Mouse (Mus musculus) liver, embryonic 11.5 days (tissue): Measurements from ENCODE around the gene Gm6525. TPM values are rescaled to one million over a fixed set of nuclear protein-coding genes. Genes with fewer than 3 reads are reported as not detected.

Experiments used
- ATAC-seq: fragments of 200-750 bp; cut with Nextera tagmentation; replicated peaks from 2 replicates; pipeline ENCODE4 v1.8.0; 2017; ENCODE audit warnings: moderate number of reproducible peaks, mild to moderate bottlenecking, moderate TSS enrichment, moderate library complexity; ENCODE audit not compliant: low FRiP score
- DNase-seq: peaks from one replicate; pipeline ENCODE4 v3.0.0-alpha.2; 2017; ENCODE audit warnings: low spot score
- H3K27ac ChIP-seq: fragments of 300-500 bp; sonication (generic); 2 replicates; pipeline ENCODE4 v1.5.1; 2014; ENCODE audit warnings: mild to moderate bottlenecking, low read depth, low read length, control low read depth
- H3K27me3 ChIP-seq: fragments of 300-500 bp; sonication (generic); replicated peaks from 2 replicates; pipeline ENCODE4 v1.6.1; 2014; ENCODE audit warnings: low read length, mixed read lengths; ENCODE audit not compliant: control insufficient read depth, insufficient read depth
- H3K36me3 ChIP-seq: fragments of 300-500 bp; sonication (generic); 2 replicates; pipeline ENCODE4 v1.6.1; 2014; ENCODE audit warnings: mild to moderate bottlenecking, low read length, moderate library complexity, mixed read lengths; ENCODE audit not compliant: control insufficient read depth, insufficient read depth
- H3K4me1 ChIP-seq: fragments of 300-500 bp; sonication (generic); replicated peaks from 2 replicates; pipeline ENCODE4 v1.6.1; 2014; ENCODE audit warnings: low read length, mixed read lengths; ENCODE audit not compliant: control insufficient read depth, insufficient read depth
- H3K4me2 ChIP-seq: fragments of 300-500 bp; sonication (generic); 2 replicates; pipeline ENCODE4 v1.6.1; 2014; ENCODE audit warnings: mild to moderate bottlenecking, control low read depth, moderate library complexity
- H3K4me3 ChIP-seq: fragments of 300-500 bp; sonication (generic); 2 replicates; pipeline ENCODE4 v1.5.1; 2014; ENCODE audit warnings: low read depth, low read length, control low read depth
- H3K9ac ChIP-seq: fragments of 300-500 bp; sonication (generic); 2 replicates; pipeline ENCODE4 v1.6.1; 2014; ENCODE audit warnings: low read depth, low read length, control low read depth
- H3K9me3 ChIP-seq: fragments of 300-500 bp; sonication (generic); 2 replicates; pipeline ENCODE4 v1.6.1; 2016; ENCODE audit warnings: low read length, inconsistent platforms, mixed read lengths; ENCODE audit not compliant: control insufficient read depth
- WGBS: fragments of 180-500 bp; shearing (Covaris S2); extraction: QIAGEN DNeasy Blood & Tissue Kit; methylation state at CpG from one replicate; pipeline ENCODE4 v1.1.7; 2014; 5-methylcytosine and 5-hydroxymethylcytosine counted together
- polyA plus RNA-seq: library from polyadenylated mRNA; unstranded; fragments of >200 nt; fragmentation: Nextera tagmentation; extraction: Ambion mirVana; gene quantifications from 2 replicates; pipeline ENCODE4 v1.2.1, GENCODE M21; 2014

Gene Gm6525
- polyA plus RNA-seq, result 0.27 and 0.48 TPM in 2 replicates

GRCm38 (mm10) chr3:84173581-84174154 lies at the start of gene Gm6525:
TSS of gene Gm6525 (plus strand) at chr3:84174104.
- H3K9ac ChIP-seq, result no peak within 1 kb of the TSS
- no peak within 1 kb of the TSS for H3K4me2 ChIP-seq
- WGBS, result 81% methylated on average over 11 of the region's 11 CpGs
- no peak within 1 kb of the TSS for H3K4me3 ChIP-seq
- H3K4me1 ChIP-seq, result no peaks in the 10 kb centered on the region
- no peaks in the 10 kb centered on the region for H3K36me3 ChIP-seq
- no peaks in the 10 kb centered on the region for H3K9me3 ChIP-seq
- DNase-seq (no peak), ATAC-seq (no peak)
- no peaks in the 10 kb centered on the region for H3K27me3 ChIP-seq
- no peak within 1 kb of the TSS for H3K27ac ChIP-seq

DNA sequence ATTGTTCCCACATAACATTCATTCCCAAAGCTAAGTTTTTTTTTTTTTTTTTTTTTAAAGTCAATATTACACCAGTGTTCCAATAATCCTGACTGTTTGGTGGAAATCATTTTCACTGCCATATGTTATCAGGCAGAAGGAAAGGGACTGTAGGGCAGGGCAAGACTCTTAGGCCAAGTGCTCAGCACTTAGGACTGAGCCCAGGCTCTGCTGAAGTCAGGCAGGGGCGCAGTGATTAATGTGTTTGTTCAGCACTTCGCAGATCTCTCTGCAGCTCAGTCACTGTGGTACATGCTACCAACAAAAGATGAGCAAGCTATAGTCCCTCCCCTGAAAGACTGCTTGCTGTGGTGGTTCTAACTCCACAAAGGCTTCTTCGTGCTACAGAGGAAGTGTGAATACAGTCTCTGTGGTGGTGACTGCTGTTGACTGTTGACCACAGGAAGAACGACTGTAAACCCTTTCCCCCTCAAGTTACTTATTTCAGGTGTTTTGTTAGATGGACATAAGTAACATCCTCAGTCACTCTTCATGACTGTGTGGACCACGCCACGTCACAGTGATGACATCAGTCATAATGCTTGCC lies 48.1 kb upstream of the Gm6525 start:
- WGBS, result 50% methylated on average over 6 of the region's 6 CpGs
- H3K27ac ChIP-seq, result no peak overlapping the region

DNA sequence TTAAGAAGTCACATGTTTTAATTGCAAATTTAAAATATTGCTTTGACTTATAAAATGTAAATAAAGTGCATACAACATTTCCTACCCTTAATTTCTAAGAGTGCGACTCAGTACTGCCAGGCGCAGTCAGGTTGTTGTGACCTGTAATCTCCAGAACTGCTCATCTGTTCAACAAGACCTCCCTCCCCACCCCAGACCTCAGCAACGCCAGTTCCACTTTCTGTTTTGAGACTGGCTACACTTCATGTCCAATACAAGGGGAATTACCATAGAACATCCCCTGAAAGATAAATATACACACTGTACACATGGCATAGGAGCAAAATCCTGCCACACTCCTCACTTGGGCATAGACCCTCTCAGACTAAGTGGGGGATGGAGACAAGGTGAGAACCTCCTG lies 47.2 kb upstream of the Gm6525 start:
- Histone ChIP-seq H3K4me1 (no peaks in the 10 kb centered on the region), H3K27me3 (no peaks in the 10 kb centered on the region), H3K4me3 (no peak overlapping the region), H3K27ac (no peak overlapping the region), H3K36me3 (no peaks in the 10 kb centered on the region), H3K9ac (no peak overlapping the region), H3K9me3 (no peaks in the 10 kb centered on the region), H3K4me2 (no peak overlapping the region)
- DNase-seq (no peak), ATAC-seq (no peak)
- 78% methylated on average over 3 of the region's 3 CpGs for WGBS

More for the DNA sequence above, 48.1 kb upstream of the Gm6525 start:
- no peak for ATAC-seq
- no peak overlapping the region for H3K4me3 ChIP-seq
- DNase-seq, result no peak
- H3K9me3 ChIP-seq, result no peaks in the 10 kb centered on the region
- no peaks in the 10 kb centered on the region for H3K36me3 ChIP-seq
- H3K4me2 ChIP-seq, result no peak overlapping the region
- no peaks in the 10 kb centered on the region for H3K4me1 ChIP-seq
- no peak overlapping the region for H3K9ac ChIP-seq
- no peaks in the 10 kb centered on the region for H3K27me3 ChIP-seq

DNA sequence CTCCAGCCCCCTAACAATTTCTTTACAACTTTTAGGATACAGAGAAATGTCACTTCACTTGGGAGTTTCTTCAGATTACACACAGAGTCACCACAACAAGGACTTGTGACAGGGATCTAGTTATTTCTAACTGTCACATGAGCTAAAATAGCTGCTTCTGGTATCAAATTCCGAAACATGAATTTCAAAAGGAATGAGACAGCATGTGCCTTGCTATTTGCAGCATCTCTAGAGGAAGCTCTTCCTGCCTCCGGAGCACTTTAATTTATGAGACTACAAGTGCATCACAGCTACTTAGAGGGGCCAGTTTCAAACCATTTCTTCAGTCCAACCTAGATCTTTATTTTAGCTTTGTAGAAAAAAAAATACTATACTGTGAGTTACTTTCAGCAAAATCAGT lies 46.5 kb upstream of the Gm6525 start:
- Histone ChIP-seq H3K4me1 (no peaks in the 10 kb centered on the region), H3K9me3 (no peaks in the 10 kb centered on the region), H3K27me3 (no peaks in the 10 kb centered on the region), H3K36me3 (no peaks in the 10 kb centered on the region), H3K27ac (no peak overlapping the region), H3K4me3 (no peak overlapping the region), H3K4me2 (no peak overlapping the region), H3K9ac (no peak overlapping the region)
- WGBS, result 84% methylated on average over 2 of the region's 2 CpGs
- DNase-seq (no peak), ATAC-seq (no peak)

- 61% methylated on average over 11 of the region's 11 CpGs for WGBS
- Histone ChIP-seq H3K4me1 (no peaks in the 10 kb centered on the region), H3K9me3 (no peaks in the 10 kb centered on the region), H3K27me3 (no peaks in the 10 kb centered on the region), H3K9ac (no peak overlapping the region), H3K36me3 (no peaks in the 10 kb centered on the region), H3K4me2 (no peak overlapping the region), H3K4me3 (no peak overlapping the region), H3K27ac (no peak overlapping the region)
- DNase-seq, result no peak
- ATAC-seq, result no peak
These were observed 44.7 kb upstream of the Gm6525 start for GRCm38 (mm10) chr3:84128871-84129870.

DNA sequence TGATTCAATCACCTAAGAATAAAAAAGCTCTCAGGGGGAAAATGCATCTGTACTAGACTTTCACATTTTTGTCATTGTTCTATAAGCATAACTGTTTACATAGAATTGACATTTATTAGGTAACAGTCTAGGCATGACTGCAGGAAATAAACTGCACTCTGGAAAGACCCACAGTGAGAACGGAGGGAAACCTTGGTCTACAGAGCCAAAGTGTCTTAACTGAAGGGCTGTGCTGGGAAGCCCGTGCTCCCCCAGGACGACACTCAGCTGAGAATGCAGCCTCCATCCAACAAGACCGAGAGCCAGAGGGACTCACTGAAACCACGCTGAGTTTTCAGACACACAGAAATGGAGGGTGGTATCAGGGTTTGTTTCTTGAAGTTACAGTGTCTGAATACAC lies 43.1 kb upstream of the Gm6525 start:
- Histone ChIP-seq H3K27me3 (no peaks in the 10 kb centered on the region), H3K4me3 (no peak overlapping the region), H3K9me3 (no peaks in the 10 kb centered on the region), H3K36me3 (no peaks in the 10 kb centered on the region), H3K27ac (no peak overlapping the region), H3K9ac (no peak overlapping the region), H3K4me2 (no peak overlapping the region), H3K4me1 (peaks cover 4% of the 10 kb centered on the region)
- DNase-seq (no peak), ATAC-seq (no peak)
- 77% methylated on average over 5 of the region's 5 CpGs for WGBS

DNA sequence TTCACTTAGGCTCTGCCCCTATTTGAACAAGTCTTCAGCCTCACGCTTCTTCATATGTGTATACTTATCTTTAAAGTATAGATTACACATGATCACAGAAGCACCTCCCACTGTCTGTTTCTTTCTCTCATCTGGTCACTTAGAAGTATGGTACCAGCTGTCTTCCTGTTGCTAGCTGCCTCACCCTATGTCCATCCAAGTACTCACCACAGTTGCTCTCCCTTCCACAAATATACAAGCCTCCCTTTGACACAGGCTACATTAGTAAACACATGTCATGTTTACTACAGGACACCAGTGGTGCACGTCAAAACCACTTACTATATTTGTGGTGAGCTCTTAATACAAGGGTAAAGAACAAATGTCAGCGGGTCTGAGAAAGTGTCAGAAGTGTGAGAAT lies 42.5 kb upstream of the Gm6525 start:
- Histone ChIP-seq H3K4me2 (no peak overlapping the region), H3K27ac (no peak overlapping the region), H3K4me3 (no peak overlapping the region), H3K9me3 (no peaks in the 10 kb centered on the region), H3K4me1 (peaks cover 5% of the 10 kb centered on the region), H3K9ac (no peak overlapping the region), H3K27me3 (no peaks in the 10 kb centered on the region), H3K36me3 (no peaks in the 10 kb centered on the region)
- no peak for DNase-seq
- 85% methylated on average over 3 of the region's 3 CpGs for WGBS
- ATAC-seq, result no peak

- H3K9ac ChIP-seq, result no peak overlapping the region
- peak; percentile 55 for DNase-seq
These were observed 38.5 kb upstream of the Gm6525 start for GRCm38 (mm10) chr3:84135387-84135786.

More at GRCm38 (mm10) chr3:84135387-84135786, 38.5 kb upstream of the Gm6525 start:
- no peak overlapping the region; the same call in 1 of the 2 replicates for H3K27ac ChIP-seq
- peak overlapping the region; percentile 54 for H3K4me2 ChIP-seq
- no peaks in the 10 kb centered on the region for H3K9me3 ChIP-seq
- no peaks in the 10 kb centered on the region for H3K27me3 ChIP-seq
- peak overlapping the region; percentile 18; the same call in 1 of the 2 replicates for H3K4me3 ChIP-seq
- peaks cover 5% of the 10 kb centered on the region for H3K4me1 ChIP-seq
- 34% methylated on average over 9 of the region's 9 CpGs for WGBS
- peak; percentile 99 for ATAC-seq
- no peaks in the 10 kb centered on the region for H3K36me3 ChIP-seq
